Mouse (Mus musculus) spleen, adult 2 months (tissue): ENCODE results near the gene Hist2h2aa2. TPM values are rescaled to one million over a fixed set of nuclear protein-coding genes. Genes with fewer than 3 reads are reported as not detected.

Experiments used
- DNase-seq, 2 experiments: peaks; one replicate each; pipeline versions ENCODE4 v3.0.0 to v3.0.0-alpha.2; 2012 to 2021; ENCODE audit warnings: low spot score in 2 of 2, low read depth in 1 of 2
- H3K27ac ChIP-seq: fragments of 200-500 bp; 2 replicates; pipeline ENCODE4 v1.5.1; 2012; ENCODE audit warnings: low read length, inconsistent platforms; ENCODE audit not compliant: insufficient read depth
- H3K27me3 ChIP-seq: fragments of 200-500 bp; 2 replicates; pipeline ENCODE4 v1.6.1; 2012; ENCODE audit warnings: mild to moderate bottlenecking, moderate library complexity, low read length, inconsistent platforms; ENCODE audit not compliant: control insufficient read depth, insufficient read depth
- H3K36me3 ChIP-seq: fragments of 200-500 bp; 2 replicates; pipeline ENCODE4 v1.6.1; 2012; ENCODE audit warnings: mild to moderate bottlenecking, low read length, inconsistent platforms; ENCODE audit not compliant: control insufficient read depth, insufficient read depth
- H3K4me1 ChIP-seq: fragments of 200-500 bp; 2 replicates; pipeline ENCODE4 v1.6.1; 2011; ENCODE audit warnings: inconsistent platforms; ENCODE audit not compliant: control insufficient read depth, insufficient read depth, insufficient read length
- H3K4me3 ChIP-seq: fragments of 200-500 bp; 2 replicates; pipeline ENCODE4 v1.5.1; 2011; ENCODE audit warnings: mild to moderate bottlenecking, inconsistent platforms; ENCODE audit not compliant: insufficient read depth, insufficient read length; ENCODE audit errors: extremely low read depth
- CTCF ChIP-seq: fragments of 200-500 bp; IDR thresholded peaks from 2 replicates; pipeline ENCODE4 v1.5.1; 2011; ENCODE audit warnings: mild to moderate bottlenecking, inconsistent platforms; ENCODE audit not compliant: insufficient read depth, insufficient read length, insufficient replicate concordance; ENCODE audit errors: extremely low read depth
- POLR2A ChIP-seq: fragments of 200-500 bp; IDR thresholded peaks from 2 replicates; pipeline ENCODE4 v1.6.1; 2011; ENCODE audit warnings: low read depth, low read length, inconsistent platforms
- WGBS: fragments of 180-500 bp; shearing (Covaris S2); methylation state at CpG from one replicate; pipeline ENCODE4 v1.1.7; 2018; 5-methylcytosine and 5-hydroxymethylcytosine counted together
- polyA plus RNA-seq: library from polyadenylated mRNA; depleted of rRNA; stranded (reverse); fragments of >200 nt; gene quantifications from 2 replicates; pipeline ENCODE4 v1.2.3, GENCODE M21; 2012; rRNA removed

Hist2h2aa2 gene
- polyA plus RNA-seq, 1 experiment: 169 TPM

DNA sequence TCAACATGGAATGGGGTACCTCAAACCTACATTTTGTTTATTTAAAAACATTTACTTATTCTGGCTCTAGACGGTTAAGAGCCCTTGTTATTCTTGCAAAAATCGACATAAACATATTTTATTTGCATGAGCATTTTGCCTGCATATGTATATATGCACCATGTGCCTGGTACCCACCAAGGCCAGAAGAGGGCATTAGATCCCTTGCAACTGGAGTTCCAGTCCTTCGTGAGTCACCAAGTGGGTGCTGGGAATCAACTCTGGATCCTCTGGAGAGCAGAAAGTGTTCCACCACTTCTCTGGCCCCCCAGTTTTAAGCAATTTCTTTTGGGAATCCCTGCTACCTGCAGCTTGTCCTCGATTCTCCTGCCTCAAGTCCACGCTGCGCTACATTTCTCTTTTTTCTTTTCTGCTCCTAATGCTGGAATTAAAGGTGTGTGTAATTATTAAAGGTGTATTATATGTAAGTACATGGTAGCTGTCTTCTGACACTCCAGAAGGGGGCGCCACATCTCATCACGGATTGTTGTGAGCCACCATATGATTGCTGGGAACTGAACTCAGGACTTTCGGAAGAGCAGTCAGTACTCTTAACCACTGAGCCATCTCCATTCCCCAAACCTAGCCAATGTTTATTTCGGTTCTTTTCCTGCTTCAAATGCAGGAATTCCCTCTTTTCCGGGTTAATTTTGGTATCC lies 44.3 kb downstream of the Hist2h2aa2 start:
- peaks cover 23% of the 10 kb centered on the region; the same call in 1 of the 2 replicates for H3K4me1 ChIP-seq
- H3K27ac ChIP-seq: no peak overlapping the region
- no peaks in the 10 kb centered on the region for H3K36me3 ChIP-seq
- no peak overlapping the region for H3K4me3 ChIP-seq
- no peaks in the 10 kb centered on the region for H3K27me3 ChIP-seq
- no peak for DNase-seq
- 91% methylated on average over 11 of the region's 11 CpGs for WGBS
- TF ChIP-seq POLR2A (no peak), CTCF (no peak)

DNA sequence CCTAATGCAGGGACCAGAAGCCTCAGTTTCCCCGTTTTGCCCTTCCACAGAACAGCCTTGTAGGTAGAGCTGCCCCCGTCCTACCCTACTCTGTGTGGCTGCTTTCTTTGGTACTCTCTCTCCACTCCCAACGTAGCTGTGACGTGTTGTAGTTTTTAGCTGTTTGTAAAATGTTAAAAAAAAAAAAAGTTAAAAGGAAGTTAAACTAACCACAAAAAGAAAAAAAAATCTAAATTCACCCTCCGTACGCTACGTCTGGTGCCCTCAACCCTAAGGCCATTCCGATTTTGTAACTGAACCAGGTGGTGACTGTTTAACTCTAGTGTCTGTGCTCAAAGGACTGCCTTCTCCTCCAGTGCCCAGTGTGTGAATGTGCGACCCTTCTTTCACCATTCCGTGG lies 45.1 kb downstream of the Hist2h2aa2 start:
- peaks cover 23% of the 10 kb centered on the region; the same call in 1 of the 2 replicates for H3K4me1 ChIP-seq
- WGBS: 24% methylated on average over 10 of the region's 10 CpGs
- H3K27ac ChIP-seq: no peak overlapping the region
- no peak overlapping the region for H3K4me3 ChIP-seq
- no peaks in the 10 kb centered on the region for H3K36me3 ChIP-seq
- no peak for TF ChIP-seq POLR2A
- no peak for TF ChIP-seq CTCF
- no peak for DNase-seq
- no peaks in the 10 kb centered on the region for H3K27me3 ChIP-seq

DNA sequence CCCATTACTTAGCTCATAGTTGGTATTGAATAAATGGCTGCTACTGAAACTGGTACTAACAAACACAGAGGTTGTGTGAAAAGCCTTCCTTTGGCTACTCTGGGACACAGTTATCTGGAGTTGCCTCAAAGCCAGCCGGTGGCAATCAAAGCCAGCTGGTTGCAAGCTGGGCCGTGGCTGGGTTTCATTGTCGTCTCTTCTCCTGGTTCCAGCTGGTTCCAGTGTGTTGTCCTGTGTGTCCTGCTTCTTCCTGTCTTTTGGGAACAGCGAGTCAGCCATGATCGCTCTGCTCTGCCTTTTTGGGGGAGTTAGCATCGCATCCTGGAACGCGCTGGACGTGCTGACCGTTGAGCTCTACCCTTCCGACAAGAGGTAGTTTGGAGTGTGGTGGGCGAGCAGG lies 47.1 kb downstream of the Hist2h2aa2 start:
- Histone ChIP-seq H3K4me3 (no peak overlapping the region), H3K4me1 (peaks cover 13% of the 10 kb centered on the region; the same call in 1 of the 2 replicates), H3K27me3 (no peaks in the 10 kb centered on the region), H3K27ac (no peak overlapping the region), H3K36me3 (no peaks in the 10 kb centered on the region)
- no peak for TF ChIP-seq POLR2A
- TF ChIP-seq CTCF: no peak
- WGBS: 90% methylated on average over 12 of the region's 12 CpGs
- no peak for DNase-seq

Other genes with a start within 250 kb of the Hist2h2aa2 start
- gene Plekho1, start 244.3 kb downstream of the Hist2h2aa2 start, polyA plus RNA-seq: 60.1 and 91.7 TPM in 2 replicates
- gene Vps45, start 181.8 kb downstream of the Hist2h2aa2 start, polyA plus RNA-seq: 2.0 and 2.5 TPM in 2 replicates
- 11.1 and 19.8 TPM in 2 replicates for gene Otud7b, start 135.7 kb downstream of the Hist2h2aa2 start, polyA plus RNA-seq
- gene Mtmr11, start 78.3 kb downstream of the Hist2h2aa2 start, polyA plus RNA-seq: 2.1 and 2.7 TPM in 2 replicates
- gene Sf3b4, start 67.9 kb downstream of the Hist2h2aa2 start, polyA plus RNA-seq: 62.2 and 91.8 TPM in 2 replicates
- 2.0 and 3.5 TPM in 2 replicates for gene Sv2a, start 59.1 kb downstream of the Hist2h2aa2 start, polyA plus RNA-seq
- 24.6 and 38.8 TPM in 2 replicates for gene Bola1, start 20.6 kb downstream of the Hist2h2aa2 start, polyA plus RNA-seq
- 3.0 and 5.2 TPM in 2 replicates for gene Hist2h2ab, start 20.4 kb downstream of the Hist2h2aa2 start, polyA plus RNA-seq
- gene Hist2h2ac, start 19.4 kb downstream of the Hist2h2aa2 start, polyA plus RNA-seq: 31.1 and 44.3 TPM in 2 replicates
- gene Hist2h2be, start 19.2 kb downstream of the Hist2h2aa2 start, polyA plus RNA-seq: 3.3 and 4.2 TPM in 2 replicates
- 66.4 and 158 TPM in 2 replicates for gene Hist2h3c2, start 1.1 kb downstream of the Hist2h2aa2 start, polyA plus RNA-seq
- gene Hist2h2aa1, start 5.2 kb upstream of the Hist2h2aa2 start, polyA plus RNA-seq: 95.6 and 174 TPM in 2 replicates
- gene Hist2h3c1, start 6.4 kb upstream of the Hist2h2aa2 start, polyA plus RNA-seq: not detected in 2 replicates
- gene Hist2h4, start 23.0 kb upstream of the Hist2h2aa2 start, polyA plus RNA-seq: 9.3 and 15.4 TPM in 2 replicates
- 102 and 177 TPM in 2 replicates for gene Hist2h3b, start 28.4 kb upstream of the Hist2h2aa2 start, polyA plus RNA-seq
- 14.7 and 15.9 TPM in 2 replicates for gene Hist2h2bb, start 29.5 kb upstream of the Hist2h2aa2 start, polyA plus RNA-seq
- 5.2 and 6.0 TPM in 2 replicates for gene Fcgr1, start 53.7 kb upstream of the Hist2h2aa2 start, polyA plus RNA-seq
- gene BC107364, start 212.0 kb upstream of the Hist2h2aa2 start, polyA plus RNA-seq: not detected in 2 replicates